In the genomic region with DNA sequence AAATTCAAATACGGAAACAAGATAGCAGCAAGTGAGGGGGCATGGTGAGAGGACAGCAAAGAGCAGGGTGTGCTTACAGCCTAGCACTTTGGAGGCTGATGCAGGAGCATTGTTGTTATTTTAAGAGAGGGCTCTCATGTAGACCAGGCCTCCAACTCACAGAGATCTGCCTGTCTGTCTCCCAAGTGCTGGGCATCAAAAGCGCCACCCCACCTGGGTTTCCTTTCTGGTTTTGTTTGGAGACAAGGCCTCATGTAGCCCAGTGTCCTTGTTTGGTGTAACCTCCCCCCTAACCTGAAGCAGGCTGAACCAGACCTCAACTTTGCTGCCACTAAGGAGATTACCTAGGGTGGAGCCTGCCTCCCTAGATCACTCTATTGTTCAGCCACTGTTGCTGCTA, we compare ENCODE assay signal across 27 mouse cellular contexts. TPM values are rescaled to one million over a fixed set of nuclear protein-coding genes. Genes with fewer than 3 reads are reported as not detected.
DNase-seq lines count a peak whose midpoint lies in the region; ATAC-seq and TF ChIP-seq lines count a peak whose summit lies in the region.
"Had no signal": no experiment of that assay in that cellular context is flagged by ENCODE, and none has a peak within 500 bp of the region (broad histone marks: within the 10 kb centered on the region; RNA-seq: fewer than 3 reads in every experiment).

No protein-coding gene starts in this region.

- no peak overlapping the region for H3K27ac ChIP-seq in forebrain, embryonic 11.5 days (ENCODE audit: low read depth, low read length)
- no peak overlapping the region for H3K27ac ChIP-seq in forebrain, embryonic 16.5 days (ENCODE audit: low read length)
- peak overlapping the region; percentile 56; the same call in 1 of the 2 replicates for H3K27ac ChIP-seq in ES-E14 (ENCODE audit: insufficient read depth, low read depth, low read length, poor library complexity, severe bottlenecking)
- H3K27ac ChIP-seq: embryonic facial prominence, embryonic 13.5 days; embryonic facial prominence, embryonic 15.5 days; forebrain, embryonic 10.5 days; forebrain, embryonic 13.5 days; forebrain, embryonic 15.5 days had no signal

- in situ Hi-C loops in ES-E14 (cut with MboI; ENCODE audit: low sequenced_read_pairs in 2 of 2, unreplicated experiment in 2 of 2), result no loop called here

- no peaks in the 10 kb centered on the region for H3K4me1 ChIP-seq in forebrain, embryonic 11.5 days (replicated peaks; ENCODE audit: control insufficient read depth, insufficient read depth, low read length)
- H3K4me1 ChIP-seq in forebrain, embryonic 16.5 days (replicated peaks; ENCODE audit: control insufficient read depth, insufficient read depth, low read length), result no peaks in the 10 kb centered on the region
- H3K4me1 ChIP-seq in ES-E14 (ENCODE audit: control insufficient read depth in 2 of 2, insufficient read depth in 2 of 2, low read length in 2 of 2, poor library complexity in 1 of 2), result peaks cover 6 to 30% of the 10 kb centered on the region in 2 experiments
- H3K4me1 ChIP-seq: forebrain, embryonic 13.5 days; forebrain, embryonic 15.5 days had no signal

- no peaks in the 10 kb centered on the region for H3K27me3 ChIP-seq in forebrain, embryonic 11.5 days (ENCODE audit: control insufficient read depth, insufficient read depth, low read length)
- no peaks in the 10 kb centered on the region for H3K27me3 ChIP-seq in forebrain, embryonic 16.5 days (replicated peaks; ENCODE audit: control insufficient read depth, insufficient read depth, low read length)
- H3K27me3 ChIP-seq: embryonic facial prominence, embryonic 13.5 days; embryonic facial prominence, embryonic 15.5 days; forebrain, embryonic 13.5 days; forebrain, embryonic 15.5 days had no signal

- WGBS in forebrain, embryonic 11.5 days, result 71% methylated on average over 2 of the region's 2 CpGs
- 77% methylated on average over 2 of the region's 2 CpGs for WGBS in forebrain, embryonic 16.5 days

- H3K36me3 ChIP-seq in forebrain, embryonic 11.5 days (ENCODE audit: control insufficient read depth, insufficient read depth, low read length), result no peaks in the 10 kb centered on the region
- H3K36me3 ChIP-seq in forebrain, embryonic 16.5 days (ENCODE audit: control insufficient read depth, insufficient read depth), result no peaks in the 10 kb centered on the region
- H3K36me3 ChIP-seq in ES-E14 (ENCODE audit: control insufficient read depth, insufficient read depth, low read length, poor library complexity, severe bottlenecking), result no peaks in the 10 kb centered on the region
- H3K36me3 ChIP-seq: embryonic facial prominence, embryonic 13.5 days; embryonic facial prominence, embryonic 15.5 days; forebrain, embryonic 10.5 days; forebrain, embryonic 15.5 days had no signal

- no peak overlapping the region for H3K9ac ChIP-seq in forebrain, embryonic 11.5 days (ENCODE audit: low read length)
- H3K9ac ChIP-seq in forebrain, embryonic 16.5 days (replicated peaks; ENCODE audit: low read depth, low read length), result no peak overlapping the region
- H3K9ac ChIP-seq in ES-E14 (ENCODE audit: insufficient read depth, low read depth, low read length, poor library complexity, severe bottlenecking), result 0 out of 2 replicates have a peak overlapping the region, but pooled peaks have one; percentile 0
- H3K9ac ChIP-seq: embryonic facial prominence, embryonic 13.5 days; embryonic facial prominence, embryonic 15.5 days; forebrain, embryonic 13.5 days; forebrain, embryonic 15.5 days had no signal

- H3K4me3 ChIP-seq in forebrain, embryonic 11.5 days (ENCODE audit: low read depth, low read length), result no peak overlapping the region
- H3K4me3 ChIP-seq in forebrain, embryonic 16.5 days (replicated peaks; ENCODE audit: low read length), result no peak overlapping the region
- no peak overlapping the region for H3K4me3 ChIP-seq in ES-E14 (ENCODE audit: insufficient read depth in 1 of 2, low read depth in 1 of 2, low read length in 2 of 2, poor library complexity in 1 of 2, severe bottlenecking in 1 of 2)
- H3K4me3 ChIP-seq: embryonic facial prominence, embryonic 13.5 days; embryonic facial prominence, embryonic 15.5 days; erythroblast, embryonic 14.5 days; forebrain, embryonic 10.5 days; forebrain, embryonic 13.5 days; forebrain, embryonic 15.5 days had no signal

- ATAC-seq in forebrain, embryonic 11.5 days (replicated peaks; ENCODE audit: low FRiP score), result no peak
- ATAC-seq in forebrain, embryonic 16.5 days, result no peak
- ATAC-seq: CD4-positive, CD25-positive, alpha-beta regulatory T cell, adult 4 months; forebrain, embryonic 13.5 days; forebrain, embryonic 15.5 days had no signal

- H3K9me3 ChIP-seq in forebrain, embryonic 11.5 days (ENCODE audit: control insufficient read depth, low read length), result no peaks in the 10 kb centered on the region
- no peaks in the 10 kb centered on the region for H3K9me3 ChIP-seq in forebrain, embryonic 16.5 days (ENCODE audit: control insufficient read depth, low read length)
- no peaks in the 10 kb centered on the region for H3K9me3 ChIP-seq in ES-E14 (ENCODE audit: control insufficient read depth, insufficient read depth, low read depth, low read length)
- H3K9me3 ChIP-seq: embryonic facial prominence, embryonic 13.5 days; embryonic facial prominence, embryonic 15.5 days; forebrain, embryonic 10.5 days; forebrain, embryonic 13.5 days; forebrain, embryonic 15.5 days had no signal

- peak; percentile 34 for DNase-seq in forebrain, embryonic 11.5 days (ENCODE audit: low spot score)
- DNase-seq in testis, postnatal 10 days (ENCODE audit: low spot score), result peak; percentile 30
- no peak for DNase-seq in testis, postnatal 14 days (ENCODE audit: low spot score)
- DNase-seq in ES-E14 (ENCODE audit: low read depth, low spot score), result no peak
- no peak for DNase-seq in thymus, postnatal 25 days
- DNase-seq: adrenal gland, adult 2 months; adrenal gland, postnatal 10 days; adrenal gland, postnatal 25 days; cerebellum, adult 11 months; cerebellum, adult 18-20 months; cerebellum, adult 8-10 months; cerebellum, adult 9-11 months; cerebellum, postnatal 14 days; cerebellum, postnatal 36 days; embryo, embryonic 11 days had no signal

- no peak overlapping the region for H3K4me2 ChIP-seq in forebrain, embryonic 11.5 days (ENCODE audit: low read depth, low read length, severe bottlenecking)
- no peak overlapping the region for H3K4me2 ChIP-seq in forebrain, embryonic 16.5 days (ENCODE audit: low read length)
- H3K4me2 ChIP-seq: embryonic facial prominence, embryonic 13.5 days; embryonic facial prominence, embryonic 15.5 days; forebrain, embryonic 13.5 days; forebrain, embryonic 15.5 days had no signal

TF ChIP-seq in ES-E14, 5 proteins besides CTCF, POLR2A, EP300 and RAD21:
- no peak for TF ChIP-seq MAFK (IDR thresholded peaks at IDR 0.05; ENCODE audit: insufficient read depth, low read depth, low read length)
- no peak for TF ChIP-seq ZNF384 (IDR thresholded peaks at IDR 0.05; ENCODE audit: low read depth, low read length)
- no peak for TF ChIP-seq HCFC1 (IDR thresholded peaks at IDR 0.05; ENCODE audit: borderline replicate concordance, insufficient read depth, low read length)
- TF ChIP-seq CHD2 (IDR thresholded peaks at IDR 0.05; ENCODE audit: low read depth, low read length), result no peak
- no peak for TF ChIP-seq ZC3H11A (IDR thresholded peaks at IDR 0.05; ENCODE audit: borderline replicate concordance, low read depth, low read length)
TF ChIP-seq in ES-E14: peak in this region for 0.

RNA-seq across cellular contexts. Expression of a gene that starts 9.7 kb away (rescaled TPM):
- 25.0 and 26.1 TPM in 2 replicates for polyA plus RNA-seq in forebrain, embryonic 11.5 days (2014; fragmentation: Nextera tagmentation; extraction: Ambion mirVana)
- polyA plus RNA-seq in forebrain, embryonic 16.5 days (2015; fragmentation: Nextera tagmentation; extraction: Ambion mirVana), result 37.4 and 40.7 TPM in 2 replicates
- total RNA-seq in ES-E14 (2012; rRNA removed), result 3.7 and 6.1 TPM in 2 replicates
- polyA plus RNA-seq: erythroblast, embryonic 14.5 days had no signal

RNA-seq across cellular contexts. Expression of a gene that starts 11.3 kb away (rescaled TPM):
- polyA plus RNA-seq in forebrain, embryonic 11.5 days (2014; fragmentation: Nextera tagmentation; extraction: Ambion mirVana), result 80.2 and 83.7 TPM in 2 replicates
- 45.1 and 53.4 TPM in 2 replicates for polyA plus RNA-seq in forebrain, embryonic 16.5 days (2015; fragmentation: Nextera tagmentation; extraction: Ambion mirVana)
- 106 and 117 TPM in 2 replicates for total RNA-seq in ES-E14 (2012; rRNA removed)

RNA-seq across cellular contexts. Expression of a gene that starts 43.5 kb away (rescaled TPM):
- polyA plus RNA-seq in forebrain, embryonic 11.5 days (2014; fragmentation: Nextera tagmentation; extraction: Ambion mirVana), result not detected in 2 replicates
- 0.09 TPM in 1 of 2 replicates, not detected in the other for polyA plus RNA-seq in forebrain, embryonic 16.5 days (2015; fragmentation: Nextera tagmentation; extraction: Ambion mirVana)
- total RNA-seq in ES-E14 (2012; rRNA removed), result 0.22 and 0.37 TPM in 2 replicates
- total RNA-seq: adrenal gland, adult 2 months; adrenal gland, postnatal 10 days; adrenal gland, postnatal 25 days; common myeloid progenitor, adult 5-6 weeks; MEL had no signal
- polyA plus RNA-seq: CD4-positive, CD25-positive, alpha-beta regulatory T cell, adult 4 months; embryonic facial prominence, embryonic 11.5 days; erythroblast, embryonic 14.5 days; forebrain, embryonic 13.5 days; forebrain, embryonic 15.5 days; frontal cortex, adult 2 months had no signal

Comparison
In these comparisons a context has a peak if more than half of its experiments do, and no peak if none do; other contexts are left out.
1. DNase-seq: peak in forebrain, embryonic 11.5 days (single experiment) and testis, postnatal 10 days (single experiment); none in testis, postnatal 14 days (single experiment), ES-E14 (single experiment) and thymus, postnatal 25 days (single experiment).